Mouse (Mus musculus) bone marrow, adult 2 months (tissue): ENCODE data around the gene Srm.

Experiments
- CTCF ChIP-seq: fragments of 200-500 bp; IDR thresholded peaks from 2 replicates; pipeline ENCODE4 v1.5.1; 2011; ENCODE audit warnings: low read length, control low read depth; ENCODE audit not compliant: control insufficient read depth, insufficient read depth
- POLR2A ChIP-seq: fragments of 200-500 bp; IDR thresholded peaks from 2 replicates; pipeline ENCODE4 v1.6.1; 2011; ENCODE audit warnings: low read depth, mild to moderate bottlenecking, control low read depth, low read length, borderline replicate concordance; ENCODE audit not compliant: control insufficient read depth

- TF ChIP-seq CTCF (no peak), POLR2A (no peak)
These were observed 7.5 kb downstream of the Srm start for GRCm38 (mm10) chr4:148598826-148599225.
